Mouse (Mus musculus): ENCODE results near the gene Ube2n. TPM values are rescaled to one million over a fixed set of nuclear protein-coding genes. Genes with fewer than 3 reads are reported as not detected.
A peak's percentile ranks its signal among the peaks of the same experiment; 100 is the strongest.

Gene Ube2n
- polyA plus RNA-seq, 1 experiment from 2014 or later = 336 TPM

- no peak for ATAC-seq (ENCODE audit: insufficient number of reproducible peaks, insufficient read depth, low FRiP score, low TSS enrichment)
- Histone ChIP-seq H3K4me2 (replicated peaks) (no peak overlapping the region), H3K4me3 (no peak overlapping the region), H3K27me3 (no peaks in the 10 kb centered on the region), H3K4me1 (peaks cover 14% of the 10 kb centered on the region; the same call in 1 of the 2 replicates), H3K9ac (no peak overlapping the region), H3K36me3 (peaks cover 5% of the 10 kb centered on the region; the same call in 1 of the 2 replicates), H3K27ac (0 out of 2 replicates have a peak overlapping the region, but pooled peaks have one; percentile 20), H3K9me3 (no peaks in the 10 kb centered on the region)
- WGBS = 69% methylated on average over 5 of the region's 5 CpGs
Measured at GRCm38 (mm10) chr10:95526495-95527122, 11.7 kb downstream of the Ube2n start.

- no peak for ATAC-seq (ENCODE audit: insufficient number of reproducible peaks, insufficient read depth, low FRiP score, low TSS enrichment)
- H3K27me3 ChIP-seq = no peaks in the 10 kb centered on the region
- no peaks in the 10 kb centered on the region for H3K36me3 ChIP-seq
- 78% methylated on average over 2 of the region's 2 CpGs for WGBS
- no peak overlapping the region for H3K27ac ChIP-seq
- no peak overlapping the region for H3K4me2 ChIP-seq (replicated peaks)
- H3K4me3 ChIP-seq = no peak overlapping the region
- no peaks in the 10 kb centered on the region for H3K9me3 ChIP-seq
- no peak overlapping the region for H3K9ac ChIP-seq
- peaks cover 14% of the 10 kb centered on the region; the same call in 1 of the 2 replicates for H3K4me1 ChIP-seq
Measured at GRCm38 (mm10) chr10:95530551-95531121, 15.7 kb downstream of the Ube2n start.

GRCm38 (mm10) chr10:95532916-95533315 is 18.0 kb downstream of the Ube2n start:
- Histone ChIP-seq H3K4me2 (replicated peaks) (no peak overlapping the region), H3K27me3 (no peaks in the 10 kb centered on the region), H3K36me3 (no peaks in the 10 kb centered on the region), H3K27ac (no peak overlapping the region), H3K9me3 (no peaks in the 10 kb centered on the region), H3K4me3 (no peak overlapping the region), H3K4me1 (peaks cover 9% of the 10 kb centered on the region; the same call in 1 of the 2 replicates), H3K9ac (no peak overlapping the region)
- no peak for ATAC-seq (ENCODE audit: insufficient number of reproducible peaks, insufficient read depth, low FRiP score, low TSS enrichment)
- WGBS = 91% methylated on average over 5 of the region's 5 CpGs

DNA sequence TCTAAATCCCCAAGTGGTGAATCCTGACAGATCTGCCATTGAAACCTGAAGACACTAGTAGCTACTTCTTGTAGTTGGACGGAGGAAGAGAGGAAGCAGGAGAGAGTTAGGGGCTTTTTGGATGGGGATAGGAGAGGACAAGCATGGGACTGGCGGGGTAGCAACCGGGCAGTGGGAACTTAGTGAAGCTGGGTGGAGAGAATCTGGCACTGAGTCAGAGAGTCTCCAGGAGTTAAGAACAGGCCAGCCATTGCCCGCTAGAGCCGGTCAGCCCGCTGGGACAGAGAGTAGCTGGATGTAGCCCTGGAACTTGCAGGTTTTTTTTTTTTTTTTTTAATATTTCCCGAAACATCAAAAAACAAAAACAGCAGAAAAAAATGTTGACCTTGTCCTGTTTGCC is 18.4 kb downstream of the Ube2n start:
- Histone ChIP-seq H3K36me3 (no peaks in the 10 kb centered on the region), H3K4me2 (replicated peaks) (no peak overlapping the region), H3K9ac (no peak overlapping the region), H3K9me3 (no peaks in the 10 kb centered on the region), H3K27me3 (no peaks in the 10 kb centered on the region), H3K4me3 (no peak overlapping the region), H3K4me1 (peaks cover 9% of the 10 kb centered on the region; the same call in 1 of the 2 replicates), H3K27ac (no peak overlapping the region)
- no peak for ATAC-seq (ENCODE audit: insufficient number of reproducible peaks, insufficient read depth, low FRiP score, low TSS enrichment)
- 87% methylated on average over 7 of the region's 7 CpGs for WGBS

GRCm38 (mm10) chr10:95535399-95536221 is 20.7 kb downstream of the Ube2n start:
- no peak for ATAC-seq (ENCODE audit: insufficient number of reproducible peaks, insufficient read depth, low FRiP score, low TSS enrichment)
- no peak overlapping the region for H3K27ac ChIP-seq
- H3K9ac ChIP-seq = no peak overlapping the region
- H3K27me3 ChIP-seq = no peaks in the 10 kb centered on the region
- peaks cover under 1% of the 10 kb centered on the region; the same call in 1 of the 2 replicates for H3K4me1 ChIP-seq
- H3K4me2 ChIP-seq (replicated peaks) = no peak overlapping the region
- no peak overlapping the region for H3K4me3 ChIP-seq
- H3K36me3 ChIP-seq = no peaks in the 10 kb centered on the region
- H3K9me3 ChIP-seq = no peaks in the 10 kb centered on the region
- WGBS = 87% methylated on average over 8 of the region's 8 CpGs

- Histone ChIP-seq H3K27ac (no peak overlapping the region), H3K4me3 (no peak overlapping the region), H3K27me3 (no peaks in the 10 kb centered on the region), H3K36me3 (no peaks in the 10 kb centered on the region), H3K9ac (no peak overlapping the region), H3K4me2 (replicated peaks) (no peak overlapping the region), H3K4me1 (no peaks in the 10 kb centered on the region), H3K9me3 (no peaks in the 10 kb centered on the region)
- WGBS = 87% methylated on average over 6 of the region's 6 CpGs
- ATAC-seq (ENCODE audit: insufficient number of reproducible peaks, insufficient read depth, low FRiP score, low TSS enrichment) = no peak
Measured at GRCm38 (mm10) chr10:95536222-95536541, 21.2 kb downstream of the Ube2n start.

- H3K4me1 ChIP-seq = peaks cover 3% of the 10 kb centered on the region; the same call in 1 of the 2 replicates
- H3K4me3 ChIP-seq = no peak overlapping the region
- H3K4me2 ChIP-seq (replicated peaks) = no peak overlapping the region
- 92% methylated on average over 3 of the region's 3 CpGs for WGBS
- no peak for ATAC-seq (ENCODE audit: insufficient number of reproducible peaks, insufficient read depth, low FRiP score, low TSS enrichment)
- peaks cover 10% of the 10 kb centered on the region; the same call in 1 of the 2 replicates for H3K36me3 ChIP-seq
- H3K27ac ChIP-seq = no peak overlapping the region
- H3K9ac ChIP-seq = no peak overlapping the region
- H3K9me3 ChIP-seq = no peaks in the 10 kb centered on the region
- no peaks in the 10 kb centered on the region for H3K27me3 ChIP-seq
Measured at GRCm38 (mm10) chr10:95539260-95539659, 24.3 kb downstream of the Ube2n start.

GRCm38 (mm10) chr10:95539841-95540240 is 24.9 kb downstream of the Ube2n start:
- peaks cover 16% of the 10 kb centered on the region; the same call in 1 of the 2 replicates for H3K36me3 ChIP-seq
- no peaks in the 10 kb centered on the region for H3K9me3 ChIP-seq
- no peak for ATAC-seq (ENCODE audit: insufficient number of reproducible peaks, insufficient read depth, low FRiP score, low TSS enrichment)
- no peak overlapping the region for H3K4me3 ChIP-seq
- H3K4me2 ChIP-seq (replicated peaks) = no peak overlapping the region
- H3K9ac ChIP-seq = no peak overlapping the region
- no peak overlapping the region for H3K27ac ChIP-seq
- peaks cover 3% of the 10 kb centered on the region; the same call in 1 of the 2 replicates for H3K4me1 ChIP-seq
- 87% methylated on average over 3 of the region's 3 CpGs for WGBS
- no peaks in the 10 kb centered on the region for H3K27me3 ChIP-seq

DNA sequence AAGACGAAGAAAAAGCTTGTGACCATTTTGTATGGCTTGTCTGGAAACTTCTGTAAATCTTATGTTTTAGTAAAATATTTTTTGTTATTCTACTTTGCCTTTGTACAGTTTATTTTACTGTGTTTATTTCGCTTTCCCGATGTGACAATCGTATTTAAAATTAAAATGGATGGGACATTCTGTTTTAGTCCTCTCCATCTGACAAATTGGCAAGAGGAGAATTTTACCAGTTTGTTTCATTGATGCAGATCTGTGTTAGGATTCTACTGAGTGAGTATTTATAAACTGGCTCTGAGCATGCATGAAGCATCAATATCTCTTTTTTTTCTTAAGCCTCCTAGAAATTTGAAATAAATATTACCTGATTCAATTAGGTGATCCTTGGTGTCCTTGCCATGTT is 28.0 kb downstream of the Ube2n start:
- H3K4me3 ChIP-seq = no peak overlapping the region
- no peak overlapping the region for H3K27ac ChIP-seq
- no peaks in the 10 kb centered on the region for H3K9me3 ChIP-seq
- ATAC-seq (ENCODE audit: insufficient number of reproducible peaks, insufficient read depth, low FRiP score, low TSS enrichment) = no peak
- H3K4me2 ChIP-seq (replicated peaks) = no peak overlapping the region
- H3K4me1 ChIP-seq = peaks cover 3% of the 10 kb centered on the region; the same call in 1 of the 2 replicates
- 89% methylated on average over 4 of the region's 4 CpGs for WGBS
- H3K9ac ChIP-seq = no peak overlapping the region
- H3K36me3 ChIP-seq = peaks cover 32% of the 10 kb centered on the region; the same call in 1 of the 2 replicates
- H3K27me3 ChIP-seq = no peaks in the 10 kb centered on the region

- Histone ChIP-seq H3K9me3 (no peaks in the 10 kb centered on the region), H3K27ac (no peak overlapping the region), H3K4me2 (replicated peaks) (no peak overlapping the region), H3K27me3 (no peaks in the 10 kb centered on the region), H3K4me3 (no peak overlapping the region), H3K36me3 (peaks cover 37% of the 10 kb centered on the region; the same call in 1 of the 2 replicates), H3K9ac (no peak overlapping the region), H3K4me1 (peaks cover 3% of the 10 kb centered on the region; the same call in 1 of the 2 replicates)
- 83% methylated on average over 2 of the region's 2 CpGs for WGBS
- ATAC-seq (ENCODE audit: insufficient number of reproducible peaks, insufficient read depth, low FRiP score, low TSS enrichment) = no peak
Measured at GRCm38 (mm10) chr10:95543377-95543776, 28.4 kb downstream of the Ube2n start.

GRCm38 (mm10) chr10:95544004-95544403 is 29.1 kb downstream of the Ube2n start:
- Histone ChIP-seq H3K27me3 (no peaks in the 10 kb centered on the region), H3K27ac (no peak overlapping the region; the same call in 1 of the 2 replicates), H3K4me3 (no peak overlapping the region), H3K9ac (no peak overlapping the region), H3K4me2 (replicated peaks) (no peak overlapping the region), H3K9me3 (no peaks in the 10 kb centered on the region), H3K36me3 (peaks cover 40% of the 10 kb centered on the region; the same call in 1 of the 2 replicates), H3K4me1 (peaks cover 3% of the 10 kb centered on the region; the same call in 1 of the 2 replicates)
- ATAC-seq (ENCODE audit: insufficient number of reproducible peaks, insufficient read depth, low FRiP score, low TSS enrichment) = no peak
